In the genomic region with DNA sequence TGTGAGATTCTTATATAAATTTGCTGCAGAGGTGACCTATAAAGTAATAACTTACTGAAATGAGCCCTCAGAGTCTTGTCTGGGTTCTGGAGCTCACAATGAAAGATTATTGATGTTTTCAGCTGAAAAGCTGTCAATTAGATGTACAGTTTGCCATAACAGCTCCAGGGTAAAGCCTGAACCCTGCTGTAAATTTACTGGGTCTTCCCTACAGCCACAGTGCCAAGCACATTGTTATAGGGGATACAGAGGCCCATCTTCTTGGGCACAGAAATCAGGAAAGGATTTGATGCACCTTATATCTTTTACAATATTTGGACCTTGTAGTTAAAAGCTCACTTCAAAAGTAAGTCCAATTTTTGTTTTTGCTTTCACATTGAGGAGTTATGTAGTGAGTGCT, we compare ENCODE assay signal across 17 mouse cellular contexts.
"Had no signal": no experiment of that assay in that cellular context is flagged by ENCODE, and none has a peak within 500 bp of the region (broad histone marks: within the 10 kb centered on the region; RNA-seq: fewer than 3 reads in every experiment).

No protein-coding gene starts in this region.

- H3K4me2 ChIP-seq: kidney, embryonic 15.5 days; liver, embryonic 13.5 days had no signal

- H3K4me3 ChIP-seq: kidney, embryonic 15.5 days; left cerebral cortex, adult 2 months; liver, embryonic 13.5 days had no signal

- H3K9me3 ChIP-seq: kidney, embryonic 15.5 days; liver, embryonic 13.5 days had no signal

- H3K9ac ChIP-seq: kidney, embryonic 15.5 days; liver, embryonic 13.5 days had no signal

- DNase-seq: kidney, adult 8-10 months; kidney, postnatal 10 days; kidney, postnatal 36 days; layer of hippocampus, postnatal 36 days; liver, embryonic 13.5 days; lung, adult 2 months; lung, postnatal 14 days; lung, postnatal 4 days; right cerebral cortex, adult 18-20 months; right cerebral cortex, postnatal 14 days; right cerebral cortex, postnatal 4 days; thymus, adult 2 months; thymus, postnatal 14 days; thymus, postnatal 4 days had no signal

- H3K27me3 ChIP-seq: kidney, embryonic 15.5 days; liver, embryonic 13.5 days had no signal

- H3K4me1 ChIP-seq: kidney, embryonic 15.5 days; liver, embryonic 13.5 days had no signal

- H3K27ac ChIP-seq: kidney, embryonic 15.5 days; left cerebral cortex, adult 2 months; liver, embryonic 13.5 days; stomach, postnatal 0 days had no signal

- H3K36me3 ChIP-seq: kidney, embryonic 15.5 days; liver, embryonic 13.5 days had no signal
